Mouse (Mus musculus): ENCODE measurements around the gene Ntn4. TPM values are rescaled to one million over a fixed set of nuclear protein-coding genes. Genes with fewer than 3 reads are reported as not detected.

The Ntn4 gene
- polyA plus RNA-seq, 2 experiments: 1.4 to 3.6 TPM

- no peak for ATAC-seq (ENCODE audit: low FRiP score, low read depth)
- Histone ChIP-seq H3K4me2 (replicated peaks; ENCODE audit: low read depth, low read length, severe bottlenecking) (no peak overlapping the region), H3K4me3 (replicated peaks; ENCODE audit: low read length) (no peak overlapping the region), H3K27me3 (ENCODE audit: control insufficient read depth, insufficient read depth, low read length) (no peaks in the 10 kb centered on the region), H3K9me3 (ENCODE audit: control insufficient read depth, low read length) (no peaks in the 10 kb centered on the region), H3K9ac (ENCODE audit: low read depth, low read length, severe bottlenecking) (no peak overlapping the region), H3K36me3 (ENCODE audit: control insufficient read depth, insufficient read depth, low read length) (no peaks in the 10 kb centered on the region), H3K27ac (replicated peaks; ENCODE audit: low read depth, low read length) (no peak overlapping the region), H3K4me1 (ENCODE audit: control insufficient read depth, insufficient read depth, low read length) (no peaks in the 10 kb centered on the region)
- TF ChIP-seq POLR2A (IDR thresholded peaks at IDR 0.05; ENCODE audit: borderline replicate concordance, extremely low read depth, insufficient read depth, insufficient read length): no peak
- no peak for DNase-seq (ENCODE audit: low spot score)
- WGBS: 71% methylated on average over 5 of the region's 5 CpGs
These were observed 10.2 kb upstream of the Ntn4 start for GRCm38 (mm10) chr10:93630310-93630709.

DNA sequence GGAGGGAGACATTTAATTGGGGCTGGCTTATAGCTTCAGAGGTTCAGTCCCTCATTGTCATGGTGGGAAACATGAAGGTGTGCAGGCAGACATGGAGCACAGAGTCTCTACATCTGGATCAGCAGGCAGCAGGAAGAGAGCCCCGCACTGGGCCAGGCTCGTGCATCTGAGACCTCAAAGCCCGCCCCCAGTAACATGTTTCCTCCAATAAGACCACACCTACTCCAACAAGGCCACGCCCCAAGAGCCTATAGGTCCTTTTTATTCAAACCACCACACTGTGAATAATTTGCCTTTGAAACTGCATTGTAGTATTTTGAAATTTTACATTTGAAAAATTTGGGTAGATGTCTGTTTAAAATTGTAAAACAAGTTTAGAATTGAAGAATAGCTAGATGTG lies 8.4 kb upstream of the Ntn4 start:
- H3K27me3 ChIP-seq (ENCODE audit: control insufficient read depth, insufficient read depth, low read length): no peaks in the 10 kb centered on the region
- no peaks in the 10 kb centered on the region for H3K36me3 ChIP-seq (ENCODE audit: control insufficient read depth, insufficient read depth, low read length)
- DNase-seq (ENCODE audit: low spot score): no peak
- no peak overlapping the region for H3K9ac ChIP-seq (ENCODE audit: low read depth, low read length, severe bottlenecking)
- WGBS: 71% methylated on average over 4 of the region's 4 CpGs
- H3K4me1 ChIP-seq (ENCODE audit: control insufficient read depth, insufficient read depth, low read length): no peaks in the 10 kb centered on the region
- no peak overlapping the region for H3K4me3 ChIP-seq (replicated peaks; ENCODE audit: low read length)
- H3K27ac ChIP-seq (replicated peaks; ENCODE audit: low read depth, low read length): no peak overlapping the region
- no peak overlapping the region for H3K4me2 ChIP-seq (replicated peaks; ENCODE audit: low read depth, low read length, severe bottlenecking)
- no peak for ATAC-seq (ENCODE audit: low FRiP score, low read depth)
- no peaks in the 10 kb centered on the region for H3K9me3 ChIP-seq (ENCODE audit: control insufficient read depth, low read length)
- no peak for TF ChIP-seq POLR2A (IDR thresholded peaks at IDR 0.05; ENCODE audit: borderline replicate concordance, extremely low read depth, insufficient read depth, insufficient read length)

- Histone ChIP-seq H3K4me3 (replicated peaks; ENCODE audit: low read length) (no peak overlapping the region), H3K4me1 (ENCODE audit: control insufficient read depth, insufficient read depth, low read length) (no peaks in the 10 kb centered on the region), H3K27ac (replicated peaks; ENCODE audit: low read depth, low read length) (no peak overlapping the region), H3K36me3 (ENCODE audit: control insufficient read depth, insufficient read depth, low read length) (no peaks in the 10 kb centered on the region), H3K27me3 (ENCODE audit: control insufficient read depth, insufficient read depth, low read length) (no peaks in the 10 kb centered on the region), H3K9ac (ENCODE audit: low read depth, low read length, severe bottlenecking) (no peak overlapping the region), H3K9me3 (ENCODE audit: control insufficient read depth, low read length) (no peaks in the 10 kb centered on the region), H3K4me2 (replicated peaks; ENCODE audit: low read depth, low read length, severe bottlenecking) (no peak overlapping the region)
- no peak for ATAC-seq (ENCODE audit: low FRiP score, low read depth)
- TF ChIP-seq POLR2A (IDR thresholded peaks at IDR 0.05; ENCODE audit: borderline replicate concordance, extremely low read depth, insufficient read depth, insufficient read length): no peak
- 86% methylated on average over 5 of the region's 5 CpGs for WGBS
- no peak for DNase-seq (ENCODE audit: low spot score)
These were observed 6.9 kb upstream of the Ntn4 start for GRCm38 (mm10) chr10:93633563-93633962.

DNA sequence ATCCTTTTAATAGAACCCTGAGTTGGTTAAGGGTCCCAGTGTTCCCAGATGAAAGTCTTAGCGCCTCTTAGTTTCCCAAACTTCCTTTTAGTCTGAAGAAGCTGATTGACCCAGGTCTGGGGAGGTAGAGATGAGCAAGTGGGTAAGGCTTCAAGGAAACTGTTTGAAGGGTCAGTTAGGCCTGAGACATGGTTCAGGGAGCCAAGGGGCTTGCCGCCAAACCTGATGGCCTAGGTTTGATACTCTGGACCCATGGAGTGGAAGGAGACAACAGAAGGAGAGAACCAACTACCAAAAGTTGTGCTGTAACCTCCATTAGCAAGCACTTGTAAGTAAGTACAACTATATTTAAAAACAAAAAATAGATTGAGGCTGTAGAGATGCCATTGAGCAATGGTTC lies 6.5 kb upstream of the Ntn4 start:
- Histone ChIP-seq H3K9me3 (ENCODE audit: control insufficient read depth, low read length) (no peaks in the 10 kb centered on the region), H3K27me3 (ENCODE audit: control insufficient read depth, insufficient read depth, low read length) (no peaks in the 10 kb centered on the region), H3K4me2 (replicated peaks; ENCODE audit: low read depth, low read length, severe bottlenecking) (no peak overlapping the region), H3K9ac (ENCODE audit: low read depth, low read length, severe bottlenecking) (no peak overlapping the region), H3K4me3 (replicated peaks; ENCODE audit: low read length) (no peak overlapping the region), H3K36me3 (ENCODE audit: control insufficient read depth, insufficient read depth, low read length) (no peaks in the 10 kb centered on the region), H3K27ac (replicated peaks; ENCODE audit: low read depth, low read length) (no peak overlapping the region), H3K4me1 (ENCODE audit: control insufficient read depth, insufficient read depth, low read length) (no peaks in the 10 kb centered on the region)
- 85% methylated on average over 2 of the region's 2 CpGs for WGBS
- ATAC-seq (ENCODE audit: low FRiP score, low read depth): no peak
- TF ChIP-seq POLR2A (IDR thresholded peaks at IDR 0.05; ENCODE audit: borderline replicate concordance, extremely low read depth, insufficient read depth, insufficient read length): no peak
- no peak for DNase-seq (ENCODE audit: low spot score)

DNA sequence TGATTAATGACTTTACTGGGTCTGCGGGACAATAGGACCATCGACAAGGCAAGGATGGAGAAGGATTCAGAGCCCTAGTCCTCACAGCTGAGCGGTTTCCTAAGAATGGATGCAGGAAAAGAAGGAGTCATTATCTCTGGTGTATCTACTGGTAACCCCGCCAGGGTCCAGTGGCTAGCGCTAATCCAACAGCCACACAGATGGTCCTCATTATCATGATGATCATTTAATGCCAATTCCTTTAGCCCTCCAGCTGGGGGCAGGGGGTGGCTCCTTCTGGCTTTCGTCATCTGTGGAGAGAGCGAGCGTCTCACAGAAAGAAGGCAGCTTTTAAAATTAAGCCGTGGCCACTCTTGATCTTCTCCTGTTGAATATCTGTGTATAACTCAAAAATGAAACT lies 4.5 kb upstream of the Ntn4 start:
- WGBS: 28% methylated on average over 9 of the region's 9 CpGs
- no peaks in the 10 kb centered on the region for H3K36me3 ChIP-seq (ENCODE audit: control insufficient read depth, insufficient read depth, low read length)
- TF ChIP-seq POLR2A (IDR thresholded peaks at IDR 0.05; ENCODE audit: borderline replicate concordance, extremely low read depth, insufficient read depth, insufficient read length): no peak
- no peak overlapping the region for H3K9ac ChIP-seq (ENCODE audit: low read depth, low read length, severe bottlenecking)
- H3K27ac ChIP-seq (replicated peaks; ENCODE audit: low read depth, low read length): no peak overlapping the region
- DNase-seq (ENCODE audit: low spot score) (no peak), ATAC-seq (ENCODE audit: low FRiP score, low read depth) (no peak)
- H3K27me3 ChIP-seq (ENCODE audit: control insufficient read depth, insufficient read depth, low read length): no peaks in the 10 kb centered on the region
- H3K4me2 ChIP-seq (replicated peaks; ENCODE audit: low read depth, low read length, severe bottlenecking): no peak overlapping the region
- no peaks in the 10 kb centered on the region for H3K9me3 ChIP-seq (ENCODE audit: control insufficient read depth, low read length)
- no peak overlapping the region for H3K4me3 ChIP-seq (replicated peaks; ENCODE audit: low read length)
- H3K4me1 ChIP-seq (ENCODE audit: control insufficient read depth, insufficient read depth, low read length): peaks cover 6% of the 10 kb centered on the region

All from limb, embryonic 14.5 days (tissue).